Mouse (Mus musculus): Measurements from ENCODE around the gene Cdc42ep4.

DNA sequence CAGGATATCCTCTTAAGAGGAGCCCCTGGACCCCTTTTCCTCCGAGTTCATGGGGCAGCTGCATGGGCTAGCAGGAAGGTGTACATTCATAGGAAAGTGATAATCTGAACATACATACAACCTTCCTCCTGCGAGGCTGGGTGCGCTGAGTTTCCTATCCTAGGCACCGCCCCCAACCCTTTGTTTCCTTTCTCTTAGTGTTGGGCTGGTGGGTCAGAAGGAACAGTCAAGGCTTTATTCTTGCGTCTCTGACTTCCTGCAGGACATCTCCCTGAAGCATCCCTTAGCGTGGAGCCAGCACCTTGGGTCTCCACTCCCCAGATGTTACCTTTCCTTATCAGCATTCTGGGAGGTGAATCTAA lies 28.0 kb upstream of the Cdc42ep4 start:
- TF ChIP-seq CTCF (IDR thresholded peaks at IDR 0.05; ENCODE audit: extremely low read depth, insufficient read depth, insufficient read length, insufficient replicate concordance) (no peak), POLR2A (IDR thresholded peaks at IDR 0.05; ENCODE audit: low read depth, low read length) (no peak)

All from spleen, adult 2 months (tissue).